Mouse (Mus musculus) midbrain, embryonic 13.5 days (tissue): Measurements from ENCODE around the gene Ltbr. TPM values are rescaled to one million over a fixed set of nuclear protein-coding genes. Genes with fewer than 3 reads are reported as not detected.

Source experiments
- ATAC-seq: fragments of 200-750 bp; cut with Nextera tagmentation; 2 replicates; pipeline ENCODE4 v1.8.0; 2017; ENCODE audit warnings: mild to moderate bottlenecking, moderate TSS enrichment, moderate library complexity
- H3K27ac ChIP-seq: fragments of 300-500 bp; sonication (generic); 2 replicates; pipeline ENCODE4 v1.5.1; 2015; ENCODE audit warnings: inconsistent platforms, mild to moderate bottlenecking, moderate library complexity
- H3K27me3 ChIP-seq: fragments of 300-500 bp; sonication (generic); 2 replicates; pipeline ENCODE4 v1.6.1; 2015; ENCODE audit warnings: mild to moderate bottlenecking, inconsistent platforms
- H3K36me3 ChIP-seq: fragments of 300-500 bp; sonication (generic); 2 replicates; pipeline ENCODE4 v1.6.1; 2015; ENCODE audit warnings: mild to moderate bottlenecking, inconsistent platforms
- H3K4me1 ChIP-seq: fragments of 300-500 bp; sonication (generic); replicated peaks from 2 replicates; pipeline ENCODE4 v1.6.1; 2015; ENCODE audit warnings: inconsistent platforms
- H3K4me2 ChIP-seq: fragments of 300-500 bp; sonication (generic); replicated peaks from 2 replicates; pipeline ENCODE4 v1.6.1; 2015; ENCODE audit warnings: moderate library complexity, mild to moderate bottlenecking, inconsistent platforms
- H3K4me3 ChIP-seq: fragments of 300-500 bp; sonication (generic); replicated peaks from 2 replicates; pipeline ENCODE4 v1.5.1; 2015; ENCODE audit warnings: mild to moderate bottlenecking, inconsistent platforms
- H3K9ac ChIP-seq: fragments of 300-500 bp; sonication (generic); replicated peaks from 2 replicates; pipeline ENCODE4 v1.6.1; 2015; ENCODE audit warnings: mild to moderate bottlenecking, inconsistent platforms
- H3K9me3 ChIP-seq: fragments of 300-500 bp; sonication (generic); 2 replicates; pipeline ENCODE4 v1.6.1; 2016; ENCODE audit warnings: mild to moderate bottlenecking, inconsistent platforms
- WGBS: fragments of 180-500 bp; shearing (Covaris S2); methylation state at CpG from one replicate; pipeline ENCODE4 v1.1.7; 2015; 5-methylcytosine and 5-hydroxymethylcytosine counted together
- polyA plus RNA-seq: library from polyadenylated mRNA; unstranded; fragments of >200 nt; fragmentation: Nextera tagmentation; extraction: Ambion mirVana; gene quantifications from 2 replicates; pipeline ENCODE4 v1.2.1, GENCODE M21; 2015

Gene Ltbr
- polyA plus RNA-seq, 1 experiment from 2014 or later = 13.3 TPM

- H3K9ac ChIP-seq = no peak overlapping the region
- 58% methylated on average over 4 of the region's 4 CpGs for WGBS
- H3K9me3 ChIP-seq = no peaks in the 10 kb centered on the region
- H3K36me3 ChIP-seq = no peaks in the 10 kb centered on the region
- no peak overlapping the region for H3K4me3 ChIP-seq
- no peak overlapping the region for H3K27ac ChIP-seq
- peaks cover 37% of the 10 kb centered on the region for H3K4me1 ChIP-seq
- ATAC-seq = no peak
- H3K27me3 ChIP-seq = peaks cover 11% of the 10 kb centered on the region
- H3K4me2 ChIP-seq = no peak overlapping the region
These were observed 39.1 kb upstream of the Ltbr start for GRCm38 (mm10) chr6:125352811-125353210.

- H3K27me3 ChIP-seq = peaks cover 11% of the 10 kb centered on the region
- H3K4me2 ChIP-seq = no peak overlapping the region
- no peak overlapping the region for H3K9ac ChIP-seq
- H3K27ac ChIP-seq = no peak overlapping the region
- H3K36me3 ChIP-seq = no peaks in the 10 kb centered on the region
- no peak overlapping the region for H3K4me3 ChIP-seq
- no peak for ATAC-seq
- H3K4me1 ChIP-seq = peaks cover 37% of the 10 kb centered on the region
- WGBS = 74% methylated on average over 5 of the region's 5 CpGs
- H3K9me3 ChIP-seq = no peaks in the 10 kb centered on the region
These were observed 38.3 kb upstream of the Ltbr start for GRCm38 (mm10) chr6:125352046-125352384.

- no peaks in the 10 kb centered on the region for H3K36me3 ChIP-seq
- no peak overlapping the region for H3K4me3 ChIP-seq
- peaks cover 37% of the 10 kb centered on the region for H3K4me1 ChIP-seq
- WGBS = 77% methylated on average over 8 of the region's 8 CpGs
- H3K9me3 ChIP-seq = no peaks in the 10 kb centered on the region
- no peak for ATAC-seq
- H3K27ac ChIP-seq = no peak overlapping the region
- peaks cover 11% of the 10 kb centered on the region for H3K27me3 ChIP-seq
- H3K4me2 ChIP-seq = no peak overlapping the region
- no peak overlapping the region for H3K9ac ChIP-seq
These were observed 37.8 kb upstream of the Ltbr start for GRCm38 (mm10) chr6:125351368-125352045.

- no peaks in the 10 kb centered on the region for H3K9me3 ChIP-seq
- H3K4me3 ChIP-seq = no peak overlapping the region
- H3K9ac ChIP-seq = no peak overlapping the region; the same call in 1 of the 2 replicates
- H3K4me2 ChIP-seq = peak overlapping the region; percentile 71; the same call in 1 of the 2 replicates
- H3K27ac ChIP-seq = no peak overlapping the region
- no peaks in the 10 kb centered on the region for H3K36me3 ChIP-seq
- H3K4me1 ChIP-seq = peaks cover 37% of the 10 kb centered on the region
- no peak for ATAC-seq
- peaks cover 11% of the 10 kb centered on the region for H3K27me3 ChIP-seq
- WGBS = 86% methylated on average over 2 of the region's 2 CpGs
These were observed 37.3 kb upstream of the Ltbr start for GRCm38 (mm10) chr6:125350995-125351324.

- Histone ChIP-seq H3K4me2 (peak overlapping the region; percentile 71), H3K9me3 (no peaks in the 10 kb centered on the region), H3K4me1 (peaks cover 34% of the 10 kb centered on the region), H3K9ac (peak overlapping the region; percentile 62), H3K27me3 (peaks cover 11% of the 10 kb centered on the region), H3K27ac (no peak overlapping the region), H3K4me3 (peak overlapping the region; percentile 47), H3K36me3 (no peaks in the 10 kb centered on the region)
- ATAC-seq = 0 out of 2 replicates have a peak, but pooled peaks have one; percentile 1
- WGBS = 7% methylated on average over 20 of the region's 20 CpGs
These were observed 36.7 kb upstream of the Ltbr start for GRCm38 (mm10) chr6:125350231-125350994.

- Histone ChIP-seq H3K27me3 (peaks cover 11% of the 10 kb centered on the region), H3K9ac (peak overlapping the region; percentile 62), H3K36me3 (no peaks in the 10 kb centered on the region), H3K4me2 (peak overlapping the region; percentile 71), H3K9me3 (no peaks in the 10 kb centered on the region), H3K27ac (no peak overlapping the region), H3K4me3 (peak overlapping the region; percentile 47), H3K4me1 (peaks cover 27% of the 10 kb centered on the region)
- under 1% methylated on average over 27 of the region's 27 CpGs for WGBS
- ATAC-seq = peak; percentile 52
These were observed 36.0 kb upstream of the Ltbr start for GRCm38 (mm10) chr6:125349575-125350230.

- no peaks in the 10 kb centered on the region for H3K9me3 ChIP-seq
- H3K27me3 ChIP-seq = peaks cover 11% of the 10 kb centered on the region
- no peaks in the 10 kb centered on the region for H3K36me3 ChIP-seq
- 6% methylated on average over 22 of the region's 22 CpGs for WGBS
- no peak within 1 kb of the TSS for H3K27ac ChIP-seq
- peak within 1 kb of the TSS; percentile 47 for H3K4me3 ChIP-seq
- peak; percentile 48; the same call in 1 of the 2 replicates for ATAC-seq
- H3K4me1 ChIP-seq = peaks cover 22% of the 10 kb centered on the region
- H3K9ac ChIP-seq = peak within 1 kb of the TSS; percentile 62
- H3K4me2 ChIP-seq = peak within 1 kb of the TSS; percentile 71
These were observed 35.3 kb upstream of the Ltbr start, which contains the start of gene Tnfrsf1a for GRCm38 (mm10) chr6:125348721-125349574. TSS of gene Tnfrsf1a (plus strand) at chr6:125349362.

GRCm38 (mm10) chr6:125346029-125346428, 32.3 kb upstream of the Ltbr start:
- no peak overlapping the region for H3K27ac ChIP-seq
- no peaks in the 10 kb centered on the region for H3K9me3 ChIP-seq
- H3K36me3 ChIP-seq = no peaks in the 10 kb centered on the region
- no peak for ATAC-seq
- H3K4me1 ChIP-seq = peaks cover 22% of the 10 kb centered on the region
- H3K27me3 ChIP-seq = peaks cover 11% of the 10 kb centered on the region
- WGBS = 50% methylated on average over 2 of the region's 2 CpGs
- no peak overlapping the region for H3K9ac ChIP-seq
- no peak overlapping the region for H3K4me3 ChIP-seq
- H3K4me2 ChIP-seq = no peak overlapping the region

- H3K27me3 ChIP-seq = peaks cover 11% of the 10 kb centered on the region
- no peak overlapping the region for H3K9ac ChIP-seq
- H3K27ac ChIP-seq = no peak overlapping the region
- no peaks in the 10 kb centered on the region for H3K36me3 ChIP-seq
- no peaks in the 10 kb centered on the region for H3K9me3 ChIP-seq
- ATAC-seq = no peak
- H3K4me1 ChIP-seq = peaks cover 18% of the 10 kb centered on the region
- H3K4me2 ChIP-seq = no peak overlapping the region
- WGBS = 59% methylated on average over 1 of the region's 1 CpGs
- no peak overlapping the region for H3K4me3 ChIP-seq
These were observed 31.9 kb upstream of the Ltbr start for GRCm38 (mm10) chr6:125345625-125346024.

- Histone ChIP-seq H3K27me3 (peaks cover 11% of the 10 kb centered on the region), H3K4me3 (no peak overlapping the region), H3K9me3 (no peaks in the 10 kb centered on the region), H3K4me1 (peaks cover 11% of the 10 kb centered on the region), H3K9ac (no peak overlapping the region), H3K4me2 (no peak overlapping the region), H3K27ac (no peak overlapping the region), H3K36me3 (no peaks in the 10 kb centered on the region)
- no peak for ATAC-seq
- WGBS = 63% methylated on average over 4 of the region's 4 CpGs
These were observed 31.2 kb upstream of the Ltbr start for GRCm38 (mm10) chr6:125344866-125345265.

GRCm38 (mm10) chr6:125344084-125344483, 30.4 kb upstream of the Ltbr start:
- ATAC-seq = no peak
- H3K9me3 ChIP-seq = no peaks in the 10 kb centered on the region
- H3K4me2 ChIP-seq = no peak overlapping the region
- WGBS = 60% methylated on average over 8 of the region's 8 CpGs
- H3K4me3 ChIP-seq = no peak overlapping the region
- H3K27me3 ChIP-seq = peaks cover 10% of the 10 kb centered on the region
- H3K9ac ChIP-seq = no peak overlapping the region
- H3K36me3 ChIP-seq = no peaks in the 10 kb centered on the region
- H3K27ac ChIP-seq = no peak overlapping the region
- peaks cover 3% of the 10 kb centered on the region for H3K4me1 ChIP-seq
